Mouse (Mus musculus) MEL (cell line): ENCODE data around the gene Aff1.

Experiments
- CTCF ChIP-seq, 3 experiments: IDR thresholded peaks in 2 of 3; conservative IDR thresholded peaks in 1 of 3; 2 replicates each; pipeline ENCODE4 v1.5.1; 2011 to 2012; ENCODE audit warnings: low read length in 3 of 3, low read depth in 2 of 3, mild to moderate bottlenecking in 2 of 3, improper control_type of control experiment in 1 of 3, inconsistent platforms in 1 of 3, mixed read lengths in 1 of 3, moderate library complexity in 1 of 3; ENCODE audit not compliant: control insufficient read depth in 1 of 3, insufficient read depth in 1 of 3, poor library complexity in 1 of 3, severe bottlenecking in 1 of 3
- E2F4 ChIP-seq: IDR thresholded peaks from 2 replicates; pipeline ENCODE4 v1.6.1; 2011; ENCODE audit warnings: low read depth, low read length, improper control_type of control experiment, borderline replicate concordance
- MAFK ChIP-seq: IDR thresholded peaks from 2 replicates; pipeline ENCODE4 v1.6.1; 2011; ENCODE audit warnings: low read depth, mild to moderate bottlenecking, low read length, improper control_type of control experiment, borderline replicate concordance
- MAX ChIP-seq: IDR thresholded peaks from 2 replicates; pipeline ENCODE4 v1.6.1; 2011; ENCODE audit warnings: low read length, improper control_type of control experiment
- POLR2A ChIP-seq, 2 experiments: IDR thresholded peaks; 2 replicates each; pipeline ENCODE4 v1.6.1; 2011 to 2012; ENCODE audit warnings: low read length in 2 of 2, mild to moderate bottlenecking in 2 of 2, control low read depth in 1 of 2, improper control_type of control experiment in 1 of 2, low read depth in 1 of 2, moderate library complexity in 1 of 2; ENCODE audit not compliant: control insufficient read depth in 1 of 2, insufficient read depth in 1 of 2, poor library complexity in 1 of 2
- UBTF ChIP-seq: IDR thresholded peaks from 2 replicates; pipeline ENCODE4 v1.6.1; 2012; ENCODE audit warnings: low read depth, mild to moderate bottlenecking, inconsistent platforms, low read length, improper control_type of control experiment, moderate library complexity, borderline replicate concordance; ENCODE audit not compliant: insufficient read depth
- ZC3H11A ChIP-seq: IDR thresholded peaks from 2 replicates; pipeline ENCODE4 v1.6.1; 2012; ENCODE audit warnings: low read depth, mild to moderate bottlenecking, inconsistent platforms, low read length, improper control_type of control experiment

- TF ChIP-seq MAX (no peak), CTCF (IDR thresholded peaks at IDR 0.05 in 2 of 3, conservative IDR thresholded peaks at IDR 0.05 in 1 of 3; ENCODE audit: control insufficient read depth in 1 of 3, insufficient read depth in 1 of 3, low read depth in 2 of 3, low read length in 3 of 3, poor library complexity in 1 of 3, severe bottlenecking in 1 of 3) (no peak; a peak in 1 of 6 replicates), UBTF (no peak), MAFK (no peak), ZC3H11A (no peak), POLR2A (IDR thresholded peaks at IDR 0.05; ENCODE audit: control insufficient read depth in 1 of 2, insufficient read depth in 1 of 2, low read depth in 1 of 2, low read length in 2 of 2, poor library complexity in 1 of 2) (no peak), E2F4 (no peak)
Observed at GRCm38 (mm10) chr5:103830886-103831285, 138.7 kb downstream of the Aff1 start.
